Mouse (Mus musculus): Measurements from ENCODE around the gene Magel2. TPM values are rescaled to one million over a fixed set of nuclear protein-coding genes. Genes with fewer than 3 reads are reported as not detected.

Magel2 gene
- total RNA-seq, 2 experiments from 2014 or later = not detected

DNA sequence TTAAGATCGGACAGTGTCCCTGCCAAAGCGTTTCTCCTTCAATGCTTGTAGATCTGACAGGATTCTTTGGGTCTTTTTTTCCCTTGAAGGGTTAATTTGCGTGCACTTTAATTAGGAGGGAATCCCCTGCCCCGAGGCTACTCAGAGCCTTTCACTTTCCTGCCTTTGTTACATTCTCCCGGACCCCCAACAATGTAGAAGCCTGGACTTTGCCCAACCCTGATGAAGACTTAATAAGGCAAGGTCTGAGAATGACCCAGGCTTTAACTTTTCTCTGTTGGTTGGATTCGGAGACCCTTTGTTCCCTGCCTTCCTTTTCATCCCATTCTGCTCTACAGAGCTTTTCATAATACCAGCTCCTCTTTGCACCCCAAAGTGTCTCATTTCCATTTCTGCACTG, 43.8 kb downstream of the Magel2 start:
- no peak for DNase-seq (ENCODE audit: low spot score)

DNA sequence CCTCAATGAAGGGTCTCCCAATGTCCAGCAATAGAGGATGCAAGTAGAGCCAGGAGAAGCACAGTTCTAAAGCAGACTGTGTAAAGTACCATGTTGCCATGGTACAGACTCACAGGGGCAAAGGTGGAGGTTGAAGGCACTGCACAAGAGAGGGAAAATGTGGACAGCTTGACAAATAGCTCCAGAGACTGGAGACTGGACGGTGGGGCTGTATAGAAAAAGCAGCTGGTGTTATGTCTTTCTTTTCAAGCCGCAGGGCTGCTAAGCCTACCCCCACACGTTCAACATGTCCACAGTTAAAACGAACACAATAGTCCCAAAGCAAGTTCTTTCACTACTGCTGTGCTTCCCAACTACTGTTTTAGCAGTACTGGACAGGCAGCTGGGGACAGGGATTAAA, 46.4 kb downstream of the Magel2 start:
- DNase-seq (ENCODE audit: low spot score) = no peak

DNA sequence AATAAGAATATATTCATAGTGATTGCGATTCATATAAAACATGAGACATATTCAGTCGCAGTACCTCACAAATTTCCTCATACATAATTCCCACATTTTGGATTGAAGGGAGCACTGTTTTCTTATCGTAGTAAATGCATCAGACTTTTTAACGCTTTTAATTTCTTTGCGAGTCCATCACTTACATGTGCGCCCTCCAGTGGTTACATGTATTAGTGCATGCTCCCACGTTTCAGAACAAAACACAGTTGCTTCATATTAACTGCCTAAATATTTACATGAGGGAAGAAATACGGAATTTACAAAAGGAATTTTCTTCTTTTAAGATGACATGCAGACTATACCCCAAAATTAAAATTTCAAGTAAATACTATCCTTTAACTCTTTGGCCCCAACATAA, 51.5 kb downstream of the Magel2 start:
- DNase-seq (ENCODE audit: low spot score) = peak; percentile 10

Other genes with a start within 250 kb of the Magel2 start
- gene Ndn, start 30.4 kb upstream of the Magel2 start, total RNA-seq (2021) = 1 to 10 TPM; 2.2 to 2.8 TPM
- gene Mkrn3, start 43.1 kb downstream of the Magel2 start, total RNA-seq (2021) = under 1 TPM; 0.14 to 0.17 TPM
- under 1 TPM; 0.27 to 0.45 TPM for gene Peg12, start 87.5 kb downstream of the Magel2 start, total RNA-seq (2021)

All from gastrocnemius, adult 18-20 months (tissue).